Mouse (Mus musculus): ENCODE data around the gene Olfml2b. TPM values are rescaled to one million over a fixed set of nuclear protein-coding genes. Genes with fewer than 3 reads are reported as not detected.

The Olfml2b gene
- polyA plus RNA-seq, 1 experiment from 2014 or later = 21.2 TPM

- 0 out of 2 replicates have a peak, but pooled peaks cover 4% of the 10 kb centered on the region for H3K36me3 ChIP-seq
- no peaks in the 10 kb centered on the region for H3K9me3 ChIP-seq
- H3K27ac ChIP-seq = no peak overlapping the region
- H3K27me3 ChIP-seq = no peaks in the 10 kb centered on the region
- H3K4me2 ChIP-seq = no peak overlapping the region
- 77% methylated on average over 4 of the region's 4 CpGs for WGBS
- no peak for ATAC-seq (ENCODE audit: borderline replicate concordance, extremely low read depth, low FRiP score, low TSS enrichment)
- H3K9ac ChIP-seq = no peak overlapping the region
- no peak overlapping the region for H3K4me3 ChIP-seq
- no peaks in the 10 kb centered on the region for H3K4me1 ChIP-seq
Observed at GRCm38 (mm10) chr1:170678861-170679260, 34.5 kb downstream of the Olfml2b start.

- Histone ChIP-seq H3K4me3 (no peak overlapping the region), H3K9me3 (no peaks in the 10 kb centered on the region), H3K9ac (no peak overlapping the region), H3K27ac (no peak overlapping the region), H3K4me2 (no peak overlapping the region), H3K36me3 (0 out of 2 replicates have a peak, but pooled peaks cover 4% of the 10 kb centered on the region), H3K27me3 (no peaks in the 10 kb centered on the region), H3K4me1 (no peaks in the 10 kb centered on the region)
- 65% methylated on average over 2 of the region's 2 CpGs for WGBS
- no peak for ATAC-seq (ENCODE audit: borderline replicate concordance, extremely low read depth, low FRiP score, low TSS enrichment)
Observed at GRCm38 (mm10) chr1:170679624-170680023, 35.3 kb downstream of the Olfml2b start.

- Histone ChIP-seq H3K27me3 (no peaks in the 10 kb centered on the region), H3K4me1 (no peaks in the 10 kb centered on the region), H3K27ac (no peak overlapping the region), H3K4me2 (no peak overlapping the region), H3K4me3 (no peak overlapping the region), H3K9me3 (no peaks in the 10 kb centered on the region), H3K9ac (no peak overlapping the region), H3K36me3 (0 out of 2 replicates have a peak, but pooled peaks cover 4% of the 10 kb centered on the region)
- WGBS = 75% methylated on average over 6 of the region's 6 CpGs
- ATAC-seq (ENCODE audit: borderline replicate concordance, extremely low read depth, low FRiP score, low TSS enrichment) = no peak
Observed at GRCm38 (mm10) chr1:170683863-170684262, 39.5 kb downstream of the Olfml2b start.

- H3K27ac ChIP-seq = no peak overlapping the region
- H3K27me3 ChIP-seq = no peaks in the 10 kb centered on the region
- no peak overlapping the region for H3K4me3 ChIP-seq
- H3K9ac ChIP-seq = no peak overlapping the region
- no peak overlapping the region for H3K4me2 ChIP-seq
- no peaks in the 10 kb centered on the region for H3K36me3 ChIP-seq
- peaks cover 2% of the 10 kb centered on the region for H3K4me1 ChIP-seq
- H3K9me3 ChIP-seq = no peaks in the 10 kb centered on the region
- 91% methylated on average over 8 of the region's 8 CpGs for WGBS
- no peak for ATAC-seq (ENCODE audit: borderline replicate concordance, extremely low read depth, low FRiP score, low TSS enrichment)
Observed at GRCm38 (mm10) chr1:170689773-170690172, 45.4 kb downstream of the Olfml2b start.

GRCm38 (mm10) chr1:170691301-170691700, 47.0 kb downstream of the Olfml2b start:
- H3K4me2 ChIP-seq = no peak overlapping the region
- H3K4me1 ChIP-seq = peaks cover 6% of the 10 kb centered on the region
- H3K36me3 ChIP-seq = no peaks in the 10 kb centered on the region
- no peak overlapping the region for H3K27ac ChIP-seq
- no peak for ATAC-seq (ENCODE audit: borderline replicate concordance, extremely low read depth, low FRiP score, low TSS enrichment)
- H3K4me3 ChIP-seq = no peak overlapping the region
- H3K9me3 ChIP-seq = no peaks in the 10 kb centered on the region
- no peak overlapping the region for H3K9ac ChIP-seq
- no peaks in the 10 kb centered on the region for H3K27me3 ChIP-seq
- whole genome bisulfite sequencing = 52% methylated on average over 5 of the region's 5 CpGs

GRCm38 (mm10) chr1:170694821-170695291, 50.5 kb downstream of the Olfml2b start:
- no peak overlapping the region for H3K9ac ChIP-seq
- ATAC-seq (ENCODE audit: borderline replicate concordance, extremely low read depth, low FRiP score, low TSS enrichment) = no peak
- WGBS = 35% methylated on average over 5 of the region's 5 CpGs
- no peak overlapping the region for H3K27ac ChIP-seq
- no peaks in the 10 kb centered on the region for H3K27me3 ChIP-seq
- H3K36me3 ChIP-seq = no peaks in the 10 kb centered on the region
- H3K9me3 ChIP-seq = no peaks in the 10 kb centered on the region
- peaks cover 11% of the 10 kb centered on the region for H3K4me1 ChIP-seq
- H3K4me3 ChIP-seq = no peak overlapping the region
- no peak overlapping the region for H3K4me2 ChIP-seq

- Histone ChIP-seq H3K4me2 (no peak overlapping the region), H3K27ac (no peak overlapping the region), H3K27me3 (no peaks in the 10 kb centered on the region), H3K36me3 (no peaks in the 10 kb centered on the region), H3K9me3 (no peaks in the 10 kb centered on the region), H3K4me1 (peaks cover 11% of the 10 kb centered on the region), H3K9ac (no peak overlapping the region), H3K4me3 (no peak overlapping the region)
- WGBS = 78% methylated on average over 6 of the region's 6 CpGs
- ATAC-seq (ENCODE audit: borderline replicate concordance, extremely low read depth, low FRiP score, low TSS enrichment) = no peak
Observed at GRCm38 (mm10) chr1:170695326-170695725, 51.0 kb downstream of the Olfml2b start.

- Histone ChIP-seq H3K9ac (no peak overlapping the region), H3K4me2 (no peak overlapping the region), H3K36me3 (no peaks in the 10 kb centered on the region), H3K4me3 (no peak overlapping the region), H3K27ac (no peak overlapping the region), H3K4me1 (peaks cover 11% of the 10 kb centered on the region), H3K27me3 (no peaks in the 10 kb centered on the region), H3K9me3 (no peaks in the 10 kb centered on the region)
- ATAC-seq (ENCODE audit: borderline replicate concordance, extremely low read depth, low FRiP score, low TSS enrichment) = no peak
- 92% methylated on average over 8 of the region's 8 CpGs for WGBS
Observed at GRCm38 (mm10) chr1:170696996-170697395, 52.7 kb downstream of the Olfml2b start.

- Histone ChIP-seq H3K9ac (no peak overlapping the region), H3K9me3 (no peaks in the 10 kb centered on the region), H3K4me3 (no peak overlapping the region), H3K27me3 (no peaks in the 10 kb centered on the region), H3K4me2 (no peak overlapping the region), H3K36me3 (no peaks in the 10 kb centered on the region), H3K4me1 (peaks cover 11% of the 10 kb centered on the region), H3K27ac (no peak overlapping the region)
- no peak for ATAC-seq (ENCODE audit: borderline replicate concordance, extremely low read depth, low FRiP score, low TSS enrichment)
- WGBS = 71% methylated on average over 7 of the region's 7 CpGs
Observed at GRCm38 (mm10) chr1:170697771-170698356, 53.5 kb downstream of the Olfml2b start.

GRCm38 (mm10) chr1:170698771-170699170, 54.4 kb downstream of the Olfml2b start:
- Histone ChIP-seq H3K4me2 (no peak overlapping the region), H3K9me3 (no peaks in the 10 kb centered on the region), H3K27me3 (no peaks in the 10 kb centered on the region), H3K9ac (no peak overlapping the region), H3K4me1 (peaks cover 11% of the 10 kb centered on the region), H3K4me3 (no peak overlapping the region), H3K36me3 (no peaks in the 10 kb centered on the region), H3K27ac (no peak overlapping the region)
- 0 out of 2 replicates have a peak, but pooled peaks have one; percentile 9 for ATAC-seq (ENCODE audit: borderline replicate concordance, extremely low read depth, low FRiP score, low TSS enrichment)
- WGBS = 51% methylated on average over 3 of the region's 3 CpGs

- H3K4me1 ChIP-seq = peaks cover 11% of the 10 kb centered on the region
- no peak for ATAC-seq (ENCODE audit: borderline replicate concordance, extremely low read depth, low FRiP score, low TSS enrichment)
- no peaks in the 10 kb centered on the region for H3K9me3 ChIP-seq
- WGBS = 68% methylated on average over 9 of the region's 9 CpGs
- H3K27me3 ChIP-seq = no peaks in the 10 kb centered on the region
- H3K4me2 ChIP-seq = no peak overlapping the region
- H3K4me3 ChIP-seq = no peak overlapping the region
- H3K36me3 ChIP-seq = no peaks in the 10 kb centered on the region
- no peak overlapping the region for H3K9ac ChIP-seq
- H3K27ac ChIP-seq = no peak overlapping the region
Observed at GRCm38 (mm10) chr1:170699553-170699952, 55.2 kb downstream of the Olfml2b start.

- Histone ChIP-seq H3K4me3 (no peak overlapping the region), H3K4me2 (no peak overlapping the region), H3K9ac (no peak overlapping the region), H3K27me3 (no peaks in the 10 kb centered on the region), H3K4me1 (peaks cover 5% of the 10 kb centered on the region; the same call in 1 of the 2 replicates), H3K9me3 (no peaks in the 10 kb centered on the region), H3K27ac (no peak overlapping the region), H3K36me3 (no peaks in the 10 kb centered on the region)
- no peak for ATAC-seq (ENCODE audit: borderline replicate concordance, extremely low read depth, low FRiP score, low TSS enrichment)
- WGBS = 83% methylated on average over 3 of the region's 3 CpGs
Observed at GRCm38 (mm10) chr1:170700496-170701027, 56.2 kb downstream of the Olfml2b start.
